Mouse (Mus musculus) hindbrain, postnatal 0 days (tissue): ENCODE data around the gene Ccr6. TPM values are rescaled to one million over a fixed set of nuclear protein-coding genes. Genes with fewer than 3 reads are reported as not detected.
A peak's percentile ranks its signal among the peaks of the same experiment; 100 is the strongest.

Source experiments
- ATAC-seq: fragments of 200-750 bp; cut with Nextera tagmentation; 2 replicates; pipeline ENCODE4 v1.8.0; 2017; ENCODE audit warnings: mild to moderate bottlenecking, moderate TSS enrichment, moderate library complexity
- DNase-seq: peaks from one replicate; pipeline ENCODE4 v3.0.0-alpha.2; 2015; ENCODE audit warnings: low spot score
- H3K27ac ChIP-seq: fragments of 300-500 bp; sonication (generic); 2 replicates; pipeline ENCODE4 v1.5.1; 2014; ENCODE audit warnings: mild to moderate bottlenecking
- H3K27me3 ChIP-seq: fragments of 300-500 bp; sonication (generic); 2 replicates; pipeline ENCODE4 v1.6.1; 2014; ENCODE audit warnings: low read length, mixed read lengths; ENCODE audit not compliant: insufficient read depth
- H3K36me3 ChIP-seq: fragments of 300-500 bp; sonication (generic); 2 replicates; pipeline ENCODE4 v1.6.1; 2014; ENCODE audit warnings: low read length, mixed read lengths; ENCODE audit not compliant: insufficient read depth
- H3K4me1 ChIP-seq: fragments of 300-500 bp; sonication (generic); 2 replicates; pipeline ENCODE4 v1.6.1; 2014; ENCODE audit warnings: antibody characterized with exemption, low read length, mixed read lengths; ENCODE audit not compliant: insufficient read depth
- H3K4me2 ChIP-seq: fragments of 300-500 bp; sonication (generic); 2 replicates; pipeline ENCODE4 v1.6.1; 2014; ENCODE audit warnings: low read depth, mild to moderate bottlenecking, low read length, moderate library complexity, mixed read lengths
- H3K4me3 ChIP-seq: fragments of 300-500 bp; sonication (generic); 2 replicates; pipeline ENCODE4 v1.5.1; 2014; ENCODE audit warnings: low read length
- H3K9ac ChIP-seq: fragments of 300-500 bp; sonication (generic); replicated peaks from 2 replicates; pipeline ENCODE4 v1.6.1; 2014; ENCODE audit warnings: mild to moderate bottlenecking, low read length, moderate library complexity, mixed read lengths
- H3K9me3 ChIP-seq: fragments of 300-500 bp; sonication (generic); 2 replicates; pipeline ENCODE4 v1.6.1; 2016; ENCODE audit warnings: low read length, mixed read lengths
- CTCF ChIP-seq: IDR thresholded peaks from 2 replicates; pipeline ENCODE4 v1.5.1; 2016; ENCODE audit warnings: antibody characterized with exemption, control low read depth, low read depth
- WGBS: fragments of 180-500 bp; shearing (Covaris S2); extraction: QIAGEN DNeasy Blood & Tissue Kit; methylation state at CpG from one replicate; pipeline ENCODE4 v1.1.7; 2014; 5-methylcytosine and 5-hydroxymethylcytosine counted together
- polyA plus RNA-seq: library from polyadenylated mRNA; unstranded; fragments of >200 nt; fragmentation: Nextera tagmentation; extraction: Ambion mirVana; gene quantifications from 2 replicates; pipeline ENCODE4 v1.2.1, GENCODE M21; 2015
- total RNA-seq: library from RNA; depleted of rRNA; stranded (reverse); fragments of >200 nt; gene quantifications from 2 replicates; pipeline ENCODE4 v1.2.3, GENCODE M21; 2014

Ccr6 gene
- total and polyA plus RNA-seq, 2 experiments from 2014 or later, result not detected

GRCm38 (mm10) chr17:8286987-8287386 is 51.1 kb downstream of the Ccr6 start:
- Histone ChIP-seq H3K9me3 (no peaks in the 10 kb centered on the region), H3K4me3 (no peak overlapping the region), H3K36me3 (peaks cover 6% of the 10 kb centered on the region; the same call in 1 of the 2 replicates), H3K27ac (no peak overlapping the region), H3K4me1 (no peaks in the 10 kb centered on the region), H3K4me2 (no peak overlapping the region), H3K27me3 (no peaks in the 10 kb centered on the region), H3K9ac (no peak overlapping the region)
- no peak for TF ChIP-seq CTCF
- WGBS, result 82% methylated on average over 4 of the region's 4 CpGs
- DNase-seq, result no peak
- ATAC-seq, result no peak

- ATAC-seq, result no peak
- peaks cover 6% of the 10 kb centered on the region; the same call in 1 of the 2 replicates for H3K36me3 ChIP-seq
- no peaks in the 10 kb centered on the region for H3K27me3 ChIP-seq
- DNase-seq, result no peak
- 94% methylated on average over 3 of the region's 3 CpGs for WGBS
- H3K4me1 ChIP-seq, result no peaks in the 10 kb centered on the region
- no peak overlapping the region for H3K27ac ChIP-seq
- H3K4me3 ChIP-seq, result no peak overlapping the region
- H3K9me3 ChIP-seq, result no peaks in the 10 kb centered on the region
- no peak for TF ChIP-seq CTCF
- no peak overlapping the region for H3K9ac ChIP-seq
- no peak overlapping the region for H3K4me2 ChIP-seq
These were observed 54.3 kb downstream of the Ccr6 start for GRCm38 (mm10) chr17:8289993-8290679.

DNA sequence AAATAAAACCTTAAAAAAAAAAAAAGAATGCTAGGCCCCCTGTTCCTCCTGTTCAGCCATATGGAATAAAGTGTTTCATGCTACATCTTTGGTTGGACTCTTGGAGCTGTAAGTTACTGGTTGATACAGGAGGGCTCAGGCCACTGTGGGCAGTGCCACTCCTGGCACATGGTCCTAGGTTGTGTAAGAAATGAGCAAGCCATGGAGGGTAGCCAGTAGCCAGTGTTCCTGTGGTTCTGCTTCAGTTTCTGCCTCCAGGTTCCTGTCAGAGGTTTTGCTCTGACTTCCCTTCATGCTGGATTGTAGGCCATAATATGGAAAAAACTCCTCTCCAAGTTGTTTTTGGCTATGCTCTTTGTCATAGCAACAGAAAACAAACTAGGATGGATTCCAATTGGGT is 54.9 kb downstream of the Ccr6 start:
- TF ChIP-seq CTCF, result no peak
- Histone ChIP-seq H3K27ac (no peak overlapping the region), H3K4me1 (no peaks in the 10 kb centered on the region), H3K36me3 (peaks cover 6% of the 10 kb centered on the region; the same call in 1 of the 2 replicates), H3K27me3 (no peaks in the 10 kb centered on the region), H3K4me2 (no peak overlapping the region), H3K9me3 (no peaks in the 10 kb centered on the region), H3K9ac (no peak overlapping the region), H3K4me3 (no peak overlapping the region)
- ATAC-seq (no peak), DNase-seq (no peak)

- no peaks in the 10 kb centered on the region for H3K27me3 ChIP-seq
- DNase-seq (no peak), ATAC-seq (no peak)
- H3K9me3 ChIP-seq, result no peaks in the 10 kb centered on the region
- H3K9ac ChIP-seq, result no peak overlapping the region
- peak; percentile 49 for TF ChIP-seq CTCF
- no peak overlapping the region for H3K4me3 ChIP-seq
- no peaks in the 10 kb centered on the region for H3K4me1 ChIP-seq
- H3K4me2 ChIP-seq, result no peak overlapping the region
- H3K27ac ChIP-seq, result no peak overlapping the region
- peaks cover 18% of the 10 kb centered on the region; the same call in 1 of the 2 replicates for H3K36me3 ChIP-seq
These were observed 60.0 kb downstream of the Ccr6 start for GRCm38 (mm10) chr17:8295825-8296224.

DNA sequence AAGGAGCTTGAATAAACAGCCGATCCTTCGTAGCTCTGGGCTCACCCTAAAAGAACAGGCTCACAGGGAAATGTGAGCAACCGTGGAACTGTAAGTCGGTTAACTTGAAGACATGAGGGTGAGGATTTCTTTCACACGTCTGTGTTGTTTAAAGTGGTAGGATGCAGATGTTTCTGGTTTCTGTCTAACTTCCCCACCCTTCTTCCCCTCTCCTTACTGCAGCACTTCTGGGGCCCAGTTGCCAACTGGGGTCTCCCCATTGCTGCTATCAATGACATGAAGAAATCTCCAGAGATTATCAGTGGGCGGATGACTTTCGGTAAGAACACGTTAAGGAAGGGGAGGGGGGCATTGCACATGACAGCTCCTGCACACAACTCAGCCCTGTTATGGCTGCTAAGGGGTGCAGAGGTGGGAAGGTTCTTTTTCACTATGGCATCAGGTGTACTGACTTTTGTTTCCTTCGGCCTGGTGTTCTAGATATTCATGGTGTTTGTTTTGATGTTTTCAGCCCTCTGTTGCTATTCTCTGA is 60.5 kb downstream of the Ccr6 start:
- H3K9ac ChIP-seq, result no peak overlapping the region
- TF ChIP-seq CTCF, result no peak
- H3K9me3 ChIP-seq, result no peaks in the 10 kb centered on the region
- no peak overlapping the region for H3K4me3 ChIP-seq
- H3K36me3 ChIP-seq, result peaks cover 18% of the 10 kb centered on the region; the same call in 1 of the 2 replicates
- H3K27me3 ChIP-seq, result no peaks in the 10 kb centered on the region
- ATAC-seq (no peak), DNase-seq (no peak)
- H3K27ac ChIP-seq, result no peak overlapping the region
- no peaks in the 10 kb centered on the region for H3K4me1 ChIP-seq
- 87% methylated on average over 9 of the region's 9 CpGs for WGBS
- H3K4me2 ChIP-seq, result no peak overlapping the region

DNA sequence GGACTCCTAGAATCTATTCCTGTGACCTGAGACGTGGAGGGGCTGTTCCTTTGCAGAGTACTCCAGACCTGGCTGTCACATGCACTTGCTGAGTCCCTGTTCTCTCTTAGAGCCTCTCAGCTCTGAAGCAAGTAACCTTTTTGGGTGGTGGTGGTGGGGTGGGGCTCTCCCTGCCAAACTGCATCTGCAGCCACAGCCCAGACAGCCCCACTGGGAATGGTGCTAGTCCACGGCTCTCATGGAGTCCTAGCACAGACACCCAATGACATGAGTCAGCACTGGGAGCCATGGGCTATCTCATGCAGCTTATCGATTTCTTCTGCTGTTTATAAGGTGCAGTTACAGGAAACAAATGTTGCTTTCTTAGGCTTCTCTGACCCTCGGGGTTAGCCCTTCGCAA is 61.9 kb downstream of the Ccr6 start:
- Histone ChIP-seq H3K36me3 (peaks cover 18% of the 10 kb centered on the region; the same call in 1 of the 2 replicates), H3K27ac (no peak overlapping the region), H3K4me1 (no peaks in the 10 kb centered on the region), H3K4me2 (no peak overlapping the region), H3K4me3 (no peak overlapping the region), H3K27me3 (no peaks in the 10 kb centered on the region), H3K9ac (no peak overlapping the region), H3K9me3 (no peaks in the 10 kb centered on the region)
- no peak for TF ChIP-seq CTCF
- ATAC-seq (no peak), DNase-seq (no peak)
- WGBS, result 85% methylated on average over 5 of the region's 5 CpGs

DNA sequence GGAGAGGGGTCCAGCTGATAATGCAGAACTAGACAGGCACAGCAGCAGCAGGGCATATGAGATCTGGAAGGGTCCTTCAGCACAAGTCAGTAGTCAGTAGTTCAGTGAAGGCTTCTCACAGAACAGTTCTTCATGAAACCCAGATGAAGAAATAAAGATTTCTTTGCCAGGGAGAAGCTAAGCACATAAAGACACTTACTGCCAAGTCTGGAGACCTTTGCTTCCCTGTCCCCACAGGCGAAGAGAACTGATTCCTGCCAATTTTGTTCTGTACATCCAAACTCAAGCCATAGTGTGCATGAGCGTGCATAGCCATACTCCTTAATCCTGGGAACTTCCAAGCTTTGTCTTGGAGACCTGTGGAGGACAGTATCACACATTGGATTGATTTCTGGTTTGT is 62.4 kb downstream of the Ccr6 start:
- Histone ChIP-seq H3K9ac (no peak overlapping the region), H3K4me1 (no peaks in the 10 kb centered on the region), H3K4me3 (no peak overlapping the region), H3K9me3 (no peaks in the 10 kb centered on the region), H3K4me2 (no peak overlapping the region), H3K27me3 (no peaks in the 10 kb centered on the region), H3K36me3 (peaks cover 18% of the 10 kb centered on the region; the same call in 1 of the 2 replicates), H3K27ac (no peak overlapping the region)
- ATAC-seq, result no peak
- no peak for DNase-seq
- no peak for TF ChIP-seq CTCF
- WGBS, result 90% methylated on average over 2 of the region's 2 CpGs
